Mouse (Mus musculus): ENCODE data around the gene Dpyd.

The Dpyd gene

GRCm38 (mm10) chr3:119095223-119095886 is 533.4 kb downstream of the Dpyd start:
- peak; percentile 61 for DNase-seq (ENCODE audit: low read depth, low spot score)

DNA sequence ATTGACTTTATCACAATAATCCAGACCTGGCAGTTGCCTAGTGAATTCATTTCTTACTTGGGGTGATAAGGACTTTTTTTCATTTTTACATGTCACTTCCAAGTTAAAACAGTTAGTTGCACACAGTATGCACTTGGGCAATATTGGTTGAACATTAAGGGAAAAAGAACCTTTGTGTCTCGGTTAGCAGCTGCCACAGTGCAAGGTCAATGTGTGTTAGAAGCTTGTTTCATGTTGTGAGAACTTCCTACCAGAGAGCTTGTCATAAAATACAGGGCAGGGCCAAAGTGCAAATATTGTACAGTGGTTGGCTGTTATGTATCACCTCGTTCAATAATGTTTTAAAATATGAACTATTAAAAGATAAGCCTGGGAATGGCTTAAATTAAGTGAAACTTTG is 564.1 kb downstream of the Dpyd start:
- DNase-seq (ENCODE audit: low read depth, low spot score) = no peak

DNA sequence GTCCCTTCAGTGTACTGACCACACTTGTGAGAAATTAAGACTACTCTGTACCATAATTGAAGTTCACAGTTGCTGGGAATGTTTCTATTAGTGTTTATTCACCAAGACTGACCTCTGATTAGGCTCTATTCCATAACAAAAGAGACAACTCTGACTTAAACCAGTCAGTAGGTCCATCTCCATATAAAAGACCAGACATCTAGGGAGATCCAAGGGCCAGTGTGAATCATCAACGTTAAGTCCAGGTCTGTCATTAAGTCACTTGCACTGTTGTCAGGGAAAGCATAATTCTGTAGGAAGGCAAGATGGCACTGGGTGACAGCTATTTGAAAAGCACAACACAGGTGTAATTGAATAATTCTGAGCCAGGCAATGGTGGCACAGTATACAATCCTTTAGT is 566.1 kb downstream of the Dpyd start:
- DNase-seq (ENCODE audit: low read depth, low spot score) = no peak

DNA sequence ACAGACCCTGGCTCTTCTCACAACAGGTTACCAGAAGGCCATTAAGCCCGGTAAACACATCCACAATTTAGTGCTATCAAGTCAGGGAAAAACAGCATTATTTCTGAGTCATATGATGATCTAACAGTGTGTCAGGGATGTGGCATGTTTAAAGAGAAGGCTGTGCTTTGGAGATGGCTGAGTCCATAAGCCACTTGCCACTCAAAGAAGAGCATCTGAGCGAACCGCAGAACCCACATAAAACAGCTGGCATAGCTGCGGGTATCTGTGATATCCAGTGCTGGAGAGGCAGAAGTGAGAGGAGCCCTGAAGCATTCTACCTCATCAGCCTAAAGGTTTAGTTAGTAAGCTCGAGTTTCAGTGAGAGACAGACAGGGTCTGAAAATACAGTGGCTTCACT is 581.1 kb downstream of the Dpyd start:
- no peak for DNase-seq (ENCODE audit: low read depth, low spot score)

DNA sequence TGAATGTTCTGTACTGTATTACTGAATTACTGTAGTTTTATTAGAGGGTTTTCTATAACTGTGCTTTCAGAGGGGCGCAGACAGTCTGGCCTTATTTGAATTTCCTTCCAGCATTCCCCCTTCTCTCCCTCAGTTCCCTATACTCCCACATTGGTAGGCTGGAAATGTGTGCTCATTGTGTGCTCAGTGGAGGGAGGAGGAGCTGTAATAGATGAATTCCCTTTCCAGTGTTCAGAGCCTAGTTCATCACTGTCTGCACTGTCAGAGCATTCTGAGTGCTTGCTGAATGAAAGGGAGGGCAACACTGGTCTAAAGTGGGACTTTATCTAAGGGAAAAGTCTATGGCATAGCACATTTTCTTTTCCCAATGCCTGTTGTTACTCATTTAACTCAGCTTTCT is 582.9 kb downstream of the Dpyd start:
- no peak for DNase-seq (ENCODE audit: low read depth, low spot score)

DNA sequence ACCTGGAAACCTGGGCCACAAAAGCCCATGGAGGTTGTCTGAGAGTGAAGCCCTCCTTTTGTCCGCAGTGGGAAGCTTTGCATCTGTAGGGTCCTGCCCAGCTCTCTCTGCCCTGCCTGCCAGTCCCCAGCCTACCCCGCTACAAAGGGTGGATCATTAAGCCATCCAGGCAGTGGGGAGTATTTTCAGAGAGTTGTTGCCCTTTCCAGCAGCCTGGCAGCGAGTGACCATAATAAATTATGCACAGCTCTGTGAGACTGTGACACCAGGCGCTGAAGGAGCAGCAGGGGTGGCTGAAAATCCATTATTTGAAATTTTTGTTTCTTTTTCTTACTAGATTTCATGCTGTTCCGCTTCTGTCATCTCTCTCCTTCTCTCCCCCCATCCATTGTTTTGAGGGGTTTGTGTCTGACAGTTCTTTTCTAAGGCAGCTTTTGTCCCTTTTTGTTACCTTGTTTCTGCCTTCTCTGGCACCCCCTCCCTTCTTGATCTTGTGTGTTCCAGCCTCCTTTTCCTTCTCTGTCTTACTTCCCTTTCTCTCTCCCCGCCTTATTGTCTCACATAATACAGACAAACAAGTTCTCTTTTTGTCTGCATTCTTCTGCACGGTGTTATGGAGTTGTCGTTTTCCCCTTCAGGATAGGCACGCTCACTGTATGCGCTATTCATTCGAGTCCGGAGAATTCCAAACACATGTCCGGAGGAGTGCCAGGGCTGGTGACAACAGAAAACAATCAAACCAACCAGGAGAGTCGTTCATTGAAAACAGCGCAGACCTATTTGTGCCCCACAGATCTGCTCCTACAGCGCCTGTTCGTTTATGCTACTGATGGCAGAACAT is 592.9 kb downstream of the Dpyd start:
- DNase-seq (ENCODE audit: low read depth, low spot score) = peak; percentile 26

DNA sequence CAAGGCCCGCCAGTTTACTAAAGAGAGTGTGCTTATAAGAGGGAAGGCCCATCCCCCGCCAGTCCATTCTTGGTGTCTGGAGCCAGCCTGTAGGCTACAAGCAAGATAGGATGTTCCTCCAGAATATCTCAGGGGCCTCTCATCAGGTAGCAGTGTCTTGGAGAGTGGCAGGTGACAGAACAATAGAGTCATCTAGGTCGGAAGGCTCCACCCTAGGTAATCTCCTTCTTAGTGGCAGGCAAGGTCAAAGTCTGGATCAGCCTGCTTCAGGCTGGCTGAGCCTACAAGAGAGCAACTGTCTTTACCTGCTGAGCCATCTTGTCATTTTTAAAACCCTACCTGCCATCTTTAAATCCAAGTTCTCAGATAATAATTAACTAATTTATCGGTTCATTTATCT is 596.7 kb downstream of the Dpyd start:
- DNase-seq (ENCODE audit: low read depth, low spot score) = no peak

DNA sequence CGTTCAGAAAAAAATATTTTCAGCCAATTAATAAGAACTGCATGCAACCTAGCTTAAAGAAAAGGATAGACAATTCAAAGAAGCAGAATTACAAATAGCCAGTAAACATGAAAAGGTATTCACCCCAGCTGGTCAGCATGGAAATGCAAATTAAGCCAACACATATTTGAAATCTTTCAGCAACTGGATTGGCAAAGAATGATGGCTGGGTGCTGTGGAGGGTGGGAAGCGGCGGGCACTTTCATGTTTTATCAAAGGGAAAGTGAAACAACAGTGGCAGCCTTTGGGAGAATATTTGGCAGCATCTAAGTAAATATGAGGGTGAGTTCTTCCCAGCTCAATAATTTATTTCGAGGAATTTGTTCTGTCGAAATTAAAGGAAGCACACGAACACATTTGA is 603.8 kb downstream of the Dpyd start:
- DNase-seq (ENCODE audit: low read depth, low spot score) = no peak

- DNase-seq (ENCODE audit: low read depth, low spot score) = no peak
Measured at GRCm38 (mm10) chr3:119168166-119168565, 606.2 kb downstream of the Dpyd start.

GRCm38 (mm10) chr3:119168661-119169060 is 606.7 kb downstream of the Dpyd start:
- no peak for DNase-seq (ENCODE audit: low read depth, low spot score)

DNA sequence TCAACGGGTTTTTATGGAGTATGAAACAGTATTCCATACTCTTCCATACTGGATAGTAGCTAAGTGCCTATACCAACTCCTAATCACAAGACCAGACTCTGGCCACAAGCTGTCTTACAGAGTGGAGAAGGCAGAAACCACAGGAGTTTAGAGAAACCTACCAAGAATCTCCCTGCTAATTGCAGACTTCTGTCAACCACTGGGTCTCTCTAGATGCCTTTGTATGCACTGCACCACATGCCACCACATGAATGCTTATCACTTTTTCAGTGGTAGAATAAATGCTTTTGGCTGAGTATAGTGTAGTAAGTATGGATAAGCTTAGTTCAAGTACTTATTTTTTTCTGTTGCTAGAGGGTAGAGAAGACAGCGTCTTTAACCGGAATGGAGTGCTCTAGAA is 621.3 kb downstream of the Dpyd start:
- no peak for DNase-seq (ENCODE audit: low read depth, low spot score)

DNA sequence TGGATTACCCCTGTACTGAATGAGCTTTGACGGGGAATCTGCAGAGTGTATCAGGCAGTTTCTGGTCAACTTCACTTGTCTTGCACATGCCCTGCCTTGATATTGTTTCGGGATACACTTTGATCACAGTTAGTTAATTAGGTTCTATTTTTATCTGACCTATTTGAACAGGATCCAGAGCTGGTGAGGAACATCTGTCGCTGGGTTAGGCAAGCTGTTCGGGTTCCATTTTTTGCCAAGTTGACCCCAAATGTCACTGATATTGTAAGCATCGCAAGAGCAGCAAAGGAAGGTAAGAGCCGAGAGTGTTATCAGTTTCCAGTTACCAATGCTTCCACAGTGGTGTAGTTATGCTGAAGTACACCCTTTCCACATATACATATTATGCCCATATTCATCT is 632.1 kb downstream of the Dpyd start:
- no peak for DNase-seq (ENCODE audit: low read depth, low spot score)

- DNase-seq (ENCODE audit: low read depth, low spot score) = no peak
Measured at GRCm38 (mm10) chr3:119195613-119196012, 633.7 kb downstream of the Dpyd start.

DNA sequence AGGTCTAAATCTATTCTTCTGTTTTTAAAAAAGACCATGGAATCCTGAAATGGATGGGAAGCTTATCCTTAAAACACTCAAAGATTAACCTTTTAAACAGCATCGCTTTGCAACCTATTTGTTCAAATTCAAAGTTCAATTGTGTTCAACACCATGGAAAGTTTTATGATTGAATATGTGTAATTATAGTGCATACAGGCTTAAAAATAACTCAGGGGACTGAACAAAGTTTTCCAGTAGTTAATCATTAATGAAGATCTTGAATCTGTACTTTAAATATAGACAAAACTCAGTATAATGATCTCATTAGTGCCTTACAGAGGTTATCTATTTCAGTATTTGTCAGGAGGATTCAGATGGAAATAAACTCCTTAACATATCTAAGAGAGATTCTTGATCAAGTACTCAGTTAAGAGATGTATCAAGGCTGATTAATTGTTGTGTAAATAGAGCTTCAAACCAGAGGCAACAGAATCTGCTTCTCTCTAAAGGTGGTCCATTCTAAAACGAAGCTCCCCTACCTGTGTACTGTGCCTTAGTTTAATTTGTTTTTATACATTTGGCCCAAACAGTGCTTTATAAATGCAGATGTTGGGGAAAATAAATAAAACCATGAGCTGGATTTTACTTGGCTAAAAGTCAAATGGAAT is 659.0 kb downstream of the Dpyd start:
- no peak for DNase-seq (ENCODE audit: low read depth, low spot score)

GRCm38 (mm10) chr3:119243181-119243580 is 681.3 kb downstream of the Dpyd start:
- DNase-seq (ENCODE audit: low read depth, low spot score) = no peak

GRCm38 (mm10) chr3:119256516-119256915 is 694.6 kb downstream of the Dpyd start:
- DNase-seq (ENCODE audit: low read depth, low spot score) = peak; percentile 54

DNA sequence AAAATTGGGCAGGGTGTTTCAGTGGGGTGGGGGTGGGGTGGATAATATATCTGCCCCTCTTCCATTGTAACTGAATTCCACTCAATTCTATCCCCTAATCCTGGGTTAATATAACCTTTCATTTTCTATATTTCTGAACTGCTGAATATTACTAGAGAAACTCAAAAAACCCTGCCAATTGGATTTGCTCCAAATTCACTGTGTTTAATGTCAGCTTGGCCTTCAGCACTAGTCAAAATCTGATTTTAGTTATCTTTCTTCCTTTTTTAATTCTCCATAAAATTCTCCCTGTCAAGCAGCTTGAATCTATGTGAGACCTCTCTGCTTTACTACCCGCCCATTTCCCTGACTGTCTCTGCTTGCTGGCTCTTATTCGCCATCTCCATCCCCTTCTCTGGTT is 713.3 kb downstream of the Dpyd start:
- peak; percentile 17 for DNase-seq (ENCODE audit: low read depth, low spot score)

- DNase-seq (ENCODE audit: low read depth, low spot score) = no peak
Measured at GRCm38 (mm10) chr3:119280671-119281070, 718.7 kb downstream of the Dpyd start.

DNA sequence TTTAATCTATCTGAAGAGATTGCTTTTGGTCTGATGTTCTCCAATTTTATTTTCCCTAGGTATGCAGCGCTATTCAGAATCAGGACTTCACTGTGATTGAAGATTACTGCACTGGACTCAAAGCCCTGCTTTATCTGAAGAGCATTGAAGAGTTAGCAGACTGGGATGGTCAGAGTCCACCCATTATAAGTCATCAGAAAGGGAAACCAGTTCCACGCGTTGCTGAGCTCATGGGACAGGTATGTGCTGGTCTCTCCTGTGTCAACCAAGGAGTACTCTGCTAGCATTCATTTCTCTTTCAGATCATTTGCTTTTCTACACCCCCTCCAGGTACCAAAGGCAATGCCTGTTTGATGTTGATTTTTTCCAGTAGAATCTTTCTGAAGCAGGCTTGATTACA is 752.8 kb downstream of the Dpyd start:
- no peak for DNase-seq (ENCODE audit: low read depth, low spot score)

GRCm38 (mm10) chr3:119329063-119329462 is 767.1 kb downstream of the Dpyd start:
- DNase-seq (ENCODE audit: low read depth, low spot score) = peak; percentile 24

DNA sequence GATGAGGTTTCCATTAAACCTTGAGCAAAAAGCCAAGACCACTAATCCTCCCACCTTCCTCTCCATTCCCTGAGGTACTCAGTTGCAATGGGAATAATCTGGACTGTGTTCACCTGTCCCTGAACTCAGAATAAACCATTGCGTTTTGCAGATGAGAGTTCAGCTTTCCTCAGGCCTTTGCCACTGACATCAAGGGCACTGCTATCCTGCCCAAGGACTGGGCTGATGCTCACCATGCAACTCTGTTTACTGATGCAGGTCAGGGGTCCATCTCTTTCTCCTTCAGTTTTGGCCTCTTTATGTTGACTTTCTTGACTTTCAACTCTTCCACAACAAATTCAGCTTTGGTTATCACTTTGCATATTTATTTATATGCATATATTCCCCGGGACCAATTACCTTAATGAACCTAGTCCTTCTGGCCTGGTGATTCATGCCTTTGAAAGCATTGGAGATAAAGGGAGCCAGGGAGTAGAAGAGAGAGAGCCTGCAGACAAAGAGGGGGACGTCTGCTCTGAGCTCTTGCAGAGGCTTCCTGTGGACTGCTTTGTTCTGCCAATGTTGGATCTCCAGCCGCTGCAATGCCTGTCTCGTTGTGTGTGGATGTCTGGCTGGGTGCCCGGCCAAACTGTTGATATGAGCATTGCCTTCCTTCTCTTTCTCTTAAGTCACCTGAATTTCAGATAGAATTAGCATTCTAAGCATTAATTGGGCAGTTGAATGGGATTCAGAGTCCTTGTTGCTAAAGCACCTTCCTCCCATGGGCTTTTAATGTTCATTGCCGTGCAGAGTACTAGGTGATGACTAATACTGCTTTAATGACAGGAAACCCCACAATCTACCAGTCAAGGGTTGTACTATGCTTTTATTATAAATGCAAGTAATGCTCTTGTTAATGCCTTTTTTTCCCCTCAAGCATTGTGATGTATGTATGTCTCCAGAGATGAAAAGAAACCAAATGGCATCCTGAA is 771.7 kb downstream of the Dpyd start:
- peak; percentile 64 for DNase-seq (ENCODE audit: low read depth, low spot score)
